Mouse (Mus musculus) CH12.LX (cell line): Measurements from ENCODE around the gene Naa40. TPM values are rescaled to one million over a fixed set of nuclear protein-coding genes. Genes with fewer than 3 reads are reported as not detected.

ENCODE experiments used
- DNase-seq: peaks from one replicate; pipeline ENCODE4 v3.0.0-alpha.2; 2013; ENCODE audit errors: extremely low read depth
- H3K27ac ChIP-seq: 2 replicates; pipeline ENCODE4 v1.5.1; 2012; ENCODE audit warnings: low read depth, mild to moderate bottlenecking, control low read depth, moderate library complexity; ENCODE audit not compliant: insufficient read depth
- H3K27me3 ChIP-seq: replicated peaks from 2 replicates; pipeline ENCODE3; 2012; ENCODE audit warnings: inconsistent platforms
- H3K36me3 ChIP-seq, 2 experiments: replicated peaks in 1 of 2; 2 replicates each; pipeline versions ENCODE3 to v1.6.1; 2012; ENCODE audit warnings: inconsistent platforms in 1 of 2, low read length in 1 of 2, mild to moderate bottlenecking in 1 of 2, mixed read lengths in 1 of 2, moderate library complexity in 1 of 2; ENCODE audit not compliant: control insufficient read depth in 1 of 2, insufficient read depth in 1 of 2
- H3K4me1 ChIP-seq, 2 experiments: 2 replicates each; pipeline ENCODE4 v1.6.1; 2012; ENCODE audit warnings: inconsistent platforms in 1 of 2, moderate library complexity in 1 of 2; ENCODE audit not compliant: insufficient read depth in 2 of 2, control insufficient read depth in 1 of 2
- H3K4me2 ChIP-seq: 2 replicates; pipeline ENCODE4 v1.6.1; 2012; ENCODE audit warnings: low read depth, mild to moderate bottlenecking, control low read depth; ENCODE audit not compliant: poor library complexity, insufficient read depth, severe bottlenecking
- H3K4me3 ChIP-seq, 3 experiments: fragments of 150-350 bp in 1 of 3; sonication (generic) in 1 of 3; replicated peaks in 1 of 3; 2 replicates each; pipeline versions ENCODE3 to v1.5.1; 2011 to 2012; ENCODE audit warnings: low read depth in 2 of 3, low read length in 2 of 3, mild to moderate bottlenecking in 2 of 3, moderate library complexity in 2 of 3, control low read depth in 1 of 3, improper control_type of control experiment in 1 of 3, inconsistent platforms in 1 of 3, mixed read lengths in 1 of 3; ENCODE audit not compliant: poor library complexity in 1 of 3
- H3K79me2 ChIP-seq: replicated peaks from 2 replicates; pipeline ENCODE4 v1.6.1; 2012; ENCODE audit warnings: mild to moderate bottlenecking, moderate library complexity; ENCODE audit not compliant: control insufficient read depth, poor library complexity, insufficient read depth, severe bottlenecking; ENCODE audit errors: extremely low read depth
- H3K9ac ChIP-seq: 2 replicates; pipeline ENCODE4 v1.6.1; 2012; ENCODE audit warnings: low read depth, mild to moderate bottlenecking, control low read depth, moderate library complexity; ENCODE audit not compliant: insufficient read depth
- H3K9me3 ChIP-seq: replicated peaks from 2 replicates; pipeline ENCODE3; 2012; ENCODE audit warnings: low read length, inconsistent platforms, mixed read lengths
- CHD1 ChIP-seq: IDR thresholded peaks from 2 replicates; pipeline ENCODE4 v1.6.1; 2012; ENCODE audit warnings: low read depth, low read length, improper control_type of control experiment, inconsistent platforms
- EP300 ChIP-seq: IDR thresholded peaks from 2 replicates; pipeline ENCODE4 v1.6.1; 2011; ENCODE audit warnings: low read length, improper control_type of control experiment
- ETS1 ChIP-seq: conservative IDR thresholded peaks from 2 replicates; pipeline ENCODE4 v1.6.1; 2012; ENCODE audit warnings: low read depth, mild to moderate bottlenecking, inconsistent platforms, low read length, improper control_type of control experiment, moderate library complexity
- IRF4 ChIP-seq: IDR thresholded peaks from 2 replicates; pipeline ENCODE4 v1.6.1; 2014; ENCODE audit warnings: low read depth, mild to moderate bottlenecking, inconsistent platforms, low read length, improper control_type of control experiment
- JUN ChIP-seq: IDR thresholded peaks from 2 replicates; pipeline ENCODE4 v1.6.1; 2011; ENCODE audit warnings: low read depth, mild to moderate bottlenecking, low read length, improper control_type of control experiment, moderate library complexity; ENCODE audit not compliant: insufficient read depth
- JUND ChIP-seq: conservative IDR thresholded peaks from 2 replicates; pipeline ENCODE4 v1.6.1; 2011; ENCODE audit warnings: low read depth, low read length, improper control_type of control experiment
- MAX ChIP-seq: IDR thresholded peaks from 2 replicates; pipeline ENCODE4 v1.6.1; 2011; ENCODE audit warnings: low read length, improper control_type of control experiment
- MAZ ChIP-seq: IDR thresholded peaks from 2 replicates; pipeline ENCODE4 v1.6.1; 2012; ENCODE audit warnings: low read depth, mild to moderate bottlenecking, inconsistent platforms, low read length, improper control_type of control experiment, moderate library complexity
- MEF2A ChIP-seq: IDR thresholded peaks from 2 replicates; pipeline ENCODE4 v1.6.1; 2014; ENCODE audit warnings: low read depth, mild to moderate bottlenecking, inconsistent platforms, low read length, improper control_type of control experiment, borderline replicate concordance
- MXI1 ChIP-seq: IDR thresholded peaks from 2 replicates; pipeline ENCODE4 v1.6.1; 2011; ENCODE audit warnings: mild to moderate bottlenecking, low read depth, low read length, improper control_type of control experiment
- NRF1 ChIP-seq: IDR thresholded peaks from 2 replicates; pipeline ENCODE4 v1.6.1; 2014; ENCODE audit warnings: low read depth, mild to moderate bottlenecking, inconsistent platforms, low read length, improper control_type of control experiment, moderate library complexity
- PAX5 ChIP-seq: IDR thresholded peaks from 2 replicates; pipeline ENCODE4 v1.6.1; 2012; ENCODE audit warnings: low read length, inconsistent platforms, mixed read lengths
- RAD21 ChIP-seq: IDR thresholded peaks from 2 replicates; pipeline ENCODE4 v1.6.1; 2011; ENCODE audit warnings: low read depth, mild to moderate bottlenecking, low read length, improper control_type of control experiment, moderate library complexity
- RCOR1 ChIP-seq: conservative IDR thresholded peaks from 2 replicates; pipeline ENCODE4 v1.6.1; 2012; ENCODE audit warnings: low read depth, mild to moderate bottlenecking, inconsistent platforms, low read length, improper control_type of control experiment
- SIN3A ChIP-seq: IDR thresholded peaks from 2 replicates; pipeline ENCODE4 v1.6.1; 2012; ENCODE audit warnings: low read length, improper control_type of control experiment, inconsistent platforms
- SMC3 ChIP-seq: IDR thresholded peaks from 2 replicates; pipeline ENCODE4 v1.6.1; 2011; ENCODE audit warnings: low read depth, low read length, improper control_type of control experiment
- TCF12 ChIP-seq: IDR thresholded peaks from 2 replicates; pipeline ENCODE4 v1.6.1; 2014; ENCODE audit warnings: low read depth, mild to moderate bottlenecking, inconsistent platforms, low read length, improper control_type of control experiment
- USF1 ChIP-seq: IDR thresholded peaks from 2 replicates; pipeline ENCODE4 v1.6.1; 2014; ENCODE audit warnings: low read depth, mild to moderate bottlenecking, inconsistent platforms, low read length, improper control_type of control experiment
- ZKSCAN1 ChIP-seq: IDR thresholded peaks from 2 replicates; pipeline ENCODE4 v1.6.1; 2012; ENCODE audit warnings: low read depth, inconsistent platforms, low read length, improper control_type of control experiment, borderline replicate concordance
- ZNF384 ChIP-seq: IDR thresholded peaks from 2 replicates; pipeline ENCODE4 v1.6.1; 2012; ENCODE audit warnings: low read depth, low read length, improper control_type of control experiment, inconsistent platforms
- dilution Hi-C: fragments of 300-500 bp; cut with MboI; formaldehyde crosslinking; loops from 2 replicates; pipeline ENCODE4 v1.14.3; 2020; ENCODE audit warnings: low sequenced_read_pairs; ENCODE audit not compliant: extremely low pct_unique_long_range_greater_than_20kb, extremely low pct_ligation_motif_present
- in situ Hi-C: fragments of 300-500 bp; cut with MboI; formaldehyde crosslinking; loops from 3 replicates; pipeline ENCODE4 v1.14.3; 2019; ENCODE audit warnings: low sequenced_read_pairs, low pct_ligation_motif_present, low pct_unique_long_range_greater_than_20kb, mixed read lengths
- polyA plus RNA-seq: library from polyadenylated mRNA; unstranded; fragments of >175 nt; gene quantifications from 2 replicates; pipeline ENCODE4 v1.2.1, GENCODE M21; 2012; ENCODE audit warnings: low read depth; ENCODE audit not compliant: insufficient read length
- total RNA-seq, 2 experiments: library from RNA; depleted of rRNA; stranded (reverse); fragments of 300-350 nt in 1 of 2; fragments of >200 nt in 1 of 2; gene quantifications; 2 replicates each; pipeline ENCODE4 v1.2.3; 2012 to 2014

Gene Naa40
- total and polyA plus RNA-seq, 3 experiments = 40.6 to 69.3 (median 65.7) TPM

GRCm38 (mm10) chr19:7276796-7277195, 35.8 kb upstream of the Naa40 start:
- TF ChIP-seq JUN (no peak), ETS1 (no peak), EP300 (no peak), ZKSCAN1 (no peak), MAZ (no peak), RCOR1 (no peak), SIN3A (no peak), NRF1 (no peak), CHD1 (no peak), IRF4 (no peak), JUND (no peak), ZNF384 (no peak), MEF2A (no peak), MXI1 (no peak), USF1 (no peak), TCF12 (no peak), MAX (no peak), SMC3 (no peak), RAD21 (no peak)
- Histone ChIP-seq H3K9ac (no peak overlapping the region), H3K27me3 (no peaks in the 10 kb centered on the region), H3K4me2 (no peak overlapping the region), H3K4me1 (peaks cover 0 to 25% of the 10 kb centered on the region in 2 experiments; a peak in 2 of 4 replicates), H3K27ac (no peak overlapping the region), H3K79me2 (no peaks in the 10 kb centered on the region), H3K9me3 (peaks cover 4% of the 10 kb centered on the region), H3K4me3 (no peak overlapping the region), H3K36me3 (peaks cover 63 to 98% of the 10 kb centered on the region in 2 experiments)
- dilution Hi-C loops (no loop called here), in situ Hi-C loops (no loop called here)
- DNase-seq = no peak

- no peak for DNase-seq
- Histone ChIP-seq H3K36me3 (peaks cover 60 to 97% of the 10 kb centered on the region in 2 experiments), H3K4me3 (no peak overlapping the region), H3K9ac (no peak overlapping the region), H3K4me2 (no peak overlapping the region), H3K27me3 (no peaks in the 10 kb centered on the region), H3K79me2 (no peaks in the 10 kb centered on the region), H3K9me3 (peaks cover 4% of the 10 kb centered on the region), H3K27ac (no peak overlapping the region), H3K4me1 (peaks cover 0 to 25% of the 10 kb centered on the region in 2 experiments; a peak in 2 of 4 replicates)
- TF ChIP-seq PAX5 (no peak), ZKSCAN1 (no peak)
- in situ Hi-C loops (no loop called here), dilution Hi-C loops (no loop called here)
Measured at GRCm38 (mm10) chr19:7276053-7276659, 35.2 kb upstream of the Naa40 start.
